Mouse (Mus musculus) hindlimb bud, embryonic 11.5 days (tissue): ENCODE results near the gene Ccdc27.

Experiments
- DNase-seq: peaks from one replicate; pipeline ENCODE4 v3.0.0-alpha.2; 2012; ENCODE audit warnings: low read depth, low spot score; ENCODE audit errors: extremely low spot score

Gene Ccdc27

DNA sequence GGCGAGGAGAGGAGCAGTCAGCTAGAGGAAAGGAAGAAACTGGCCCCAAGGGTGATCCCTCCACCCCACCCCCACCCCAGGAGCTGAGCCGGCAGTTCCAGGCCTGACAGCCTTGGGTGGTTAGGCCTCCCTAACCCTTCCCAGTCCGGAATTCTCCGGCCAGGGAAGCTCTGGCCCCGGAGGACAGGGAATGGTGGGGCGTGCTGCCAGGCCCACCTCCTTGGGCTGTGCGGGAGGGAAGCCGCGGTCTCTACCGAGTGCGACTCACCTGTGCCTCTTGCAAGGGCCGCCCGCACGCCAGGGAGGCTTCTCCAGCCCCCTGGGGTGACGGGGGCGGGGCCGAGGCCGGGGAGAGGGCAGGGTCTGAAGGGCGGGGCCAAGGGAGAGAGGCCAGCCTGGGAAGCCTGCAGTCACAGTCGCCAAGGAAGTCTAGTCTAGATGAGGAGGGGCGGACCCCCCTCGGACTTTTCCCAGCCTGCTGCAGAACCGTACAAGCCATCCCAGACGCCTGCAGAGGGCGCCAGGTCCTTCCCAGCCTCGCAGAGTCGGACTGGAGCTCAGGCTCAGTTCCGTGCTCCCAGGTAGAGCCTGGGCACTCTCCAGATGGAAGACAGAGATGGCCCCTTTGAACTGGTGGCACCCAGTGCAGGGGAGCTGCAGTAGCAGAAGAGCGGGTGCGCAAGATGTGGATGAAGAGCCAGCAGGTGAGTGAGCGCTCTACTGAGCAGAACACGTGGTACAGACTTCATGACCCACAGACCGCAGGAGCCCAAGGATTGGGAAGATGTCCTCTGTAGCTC is 16.6 kb downstream of the Ccdc27 start, which contains the start of gene Smim1:
Smim1 (minus strand) TSS at position 590 of the 800 bp plus-strand sequence.
- DNase-seq = no peak

GRCm38 (mm10) chr4:154024729-154025521 is 17.6 kb downstream of the Ccdc27 start:
- DNase-seq = no peak

GRCm38 (mm10) chr4:154023754-154024601 is 18.5 kb downstream of the Ccdc27 start:
- DNase-seq = no peak

GRCm38 (mm10) chr4:154022844-154023243 is 19.6 kb downstream of the Ccdc27 start:
- no peak for DNase-seq

DNA sequence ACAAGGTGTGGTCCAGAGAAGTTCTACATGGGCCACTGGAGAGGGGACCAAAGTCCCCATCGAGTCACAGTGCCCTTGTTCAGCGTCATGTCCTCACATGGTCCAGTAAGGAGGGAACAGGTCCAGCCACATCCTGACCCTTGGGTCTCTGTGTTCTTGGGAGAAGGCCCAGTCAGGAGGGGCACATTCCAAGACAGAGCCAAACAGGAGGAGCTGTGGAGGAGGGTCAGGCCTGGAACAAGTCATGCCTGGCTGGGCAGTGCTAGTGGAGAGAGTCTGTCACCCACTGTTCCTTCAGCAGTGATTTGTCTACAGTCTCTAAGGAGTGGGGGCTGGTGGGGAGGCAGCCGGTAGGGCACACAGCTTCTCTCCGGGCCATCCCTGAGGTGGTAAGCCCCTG is 20.1 kb downstream of the Ccdc27 start:
- DNase-seq = no peak

DNA sequence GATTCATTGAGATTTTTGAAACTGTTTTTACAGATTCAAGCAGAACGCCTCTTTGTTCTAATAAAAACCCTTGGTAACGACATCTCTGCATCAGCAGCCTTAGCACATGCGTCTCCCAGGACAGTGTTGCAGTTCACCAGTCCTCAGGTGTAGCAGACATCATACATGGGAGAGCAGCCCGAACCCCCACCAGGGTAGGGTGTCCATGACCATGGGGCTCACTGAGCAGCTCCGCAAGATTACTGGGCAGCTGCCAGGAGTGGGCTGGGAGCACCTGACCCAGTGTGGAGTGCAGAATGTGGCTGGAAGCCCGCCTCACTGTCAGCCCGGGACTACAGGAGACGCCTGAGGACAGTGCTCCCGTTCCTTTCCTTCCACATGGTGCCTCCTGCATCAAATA is 21.0 kb downstream of the Ccdc27 start:
- DNase-seq = no peak

- no peak for DNase-seq
Measured at GRCm38 (mm10) chr4:154019571-154019970, 22.9 kb downstream of the Ccdc27 start.

- DNase-seq = no peak
Measured at GRCm38 (mm10) chr4:154015476-154015875, 27.0 kb downstream of the Ccdc27 start.

- no peak for DNase-seq
Measured at GRCm38 (mm10) chr4:154012132-154012882, 30.2 kb downstream of the Ccdc27 start.

DNA sequence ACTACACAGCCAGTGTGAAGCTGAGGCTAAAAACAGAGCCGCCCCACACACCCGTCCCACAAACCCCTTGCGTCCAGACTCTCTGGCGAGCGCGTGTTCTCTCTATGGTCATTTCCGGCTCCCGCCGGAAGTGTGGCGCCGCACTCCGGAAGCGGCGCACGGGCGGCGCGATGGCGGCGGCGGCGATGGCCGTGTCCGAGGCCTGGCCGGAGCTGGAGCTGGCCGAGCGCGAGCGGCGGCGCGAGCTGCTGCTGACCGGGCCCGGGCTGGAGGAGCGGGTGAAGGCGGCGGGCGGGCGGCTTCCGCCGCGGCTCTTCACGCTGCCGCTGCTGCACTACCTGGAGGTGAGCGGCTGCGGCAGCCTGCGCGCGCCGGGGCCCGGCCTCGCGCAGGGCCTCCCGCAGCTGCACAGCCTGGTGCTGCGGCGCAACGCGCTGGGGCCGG is 30.8 kb downstream of the Ccdc27 start, which contains the start of gene Lrrc47:
Lrrc47 (plus strand) TSS at position 86 of the 444 bp plus-strand sequence.
- DNase-seq = peak; percentile 53

GRCm38 (mm10) chr4:154010907-154011645 is 31.4 kb downstream of the Ccdc27 start:
- DNase-seq = peak; percentile 24

GRCm38 (mm10) chr4:154007759-154008158 is 34.7 kb downstream of the Ccdc27 start:
- DNase-seq = no peak

DNA sequence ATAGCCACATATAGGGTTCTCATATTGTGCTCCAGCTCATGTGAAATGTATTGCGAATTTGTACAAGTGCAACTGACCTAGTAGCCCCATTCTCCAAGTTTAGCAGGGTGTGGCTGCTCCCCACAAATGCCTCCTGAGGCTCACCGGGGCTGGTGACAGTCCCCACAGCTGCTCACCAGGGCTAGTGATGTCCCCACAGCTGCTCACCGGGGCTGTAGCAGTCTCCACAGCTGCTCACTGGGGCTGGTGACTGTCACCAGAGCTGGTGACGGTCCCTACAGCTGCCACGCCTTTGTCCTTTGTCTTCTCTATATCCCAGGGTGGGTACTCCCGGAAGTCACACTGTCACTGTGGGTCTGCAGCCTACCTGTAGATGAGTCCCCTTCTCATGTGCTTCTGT is 36.2 kb downstream of the Ccdc27 start:
- no peak for DNase-seq

DNA sequence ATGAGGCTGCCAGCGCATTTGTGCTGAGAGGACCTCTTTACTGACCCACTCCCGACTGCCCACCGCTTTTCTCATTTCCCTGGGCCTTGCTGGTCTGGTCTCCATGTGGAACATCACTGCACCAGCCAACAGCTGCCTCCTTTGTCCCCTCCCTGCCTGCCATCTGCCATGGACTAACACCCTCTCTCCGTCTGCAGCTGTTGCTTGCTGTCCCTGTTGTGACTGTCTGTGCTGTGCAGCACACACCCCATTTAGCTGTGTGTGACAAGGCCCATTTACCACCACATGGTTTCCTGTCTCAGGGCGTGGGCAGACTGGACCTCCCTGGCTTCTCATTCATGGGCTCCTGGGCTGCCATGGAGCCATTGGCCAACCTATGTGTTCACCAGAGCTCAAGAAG is 37.0 kb downstream of the Ccdc27 start:
- no peak for DNase-seq

DNA sequence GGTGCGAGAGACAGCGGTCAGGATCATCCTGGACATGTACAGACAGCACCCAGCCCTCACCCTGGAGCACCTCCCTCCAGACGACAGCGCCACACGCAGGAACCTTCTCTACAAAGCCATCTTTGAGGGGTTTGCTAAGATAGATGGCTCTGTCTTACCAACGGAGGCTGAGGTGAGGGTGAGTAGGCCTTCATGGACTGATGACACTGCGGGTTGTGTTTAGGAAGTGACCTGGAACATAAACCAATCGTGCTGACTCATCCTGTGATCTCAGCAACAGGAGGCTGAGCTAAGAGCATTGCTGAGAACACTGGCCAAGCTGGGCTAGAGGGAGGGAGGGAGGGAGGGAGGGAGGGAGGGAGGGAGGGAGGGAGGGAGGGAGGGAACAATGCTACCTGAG is 49.0 kb downstream of the Ccdc27 start:
- DNase-seq = no peak

- DNase-seq = no peak
Measured at GRCm38 (mm10) chr4:153992715-153993114, 49.8 kb downstream of the Ccdc27 start.

- no peak for DNase-seq
Measured at GRCm38 (mm10) chr4:153980470-153980869, 62.0 kb downstream of the Ccdc27 start.

DNA sequence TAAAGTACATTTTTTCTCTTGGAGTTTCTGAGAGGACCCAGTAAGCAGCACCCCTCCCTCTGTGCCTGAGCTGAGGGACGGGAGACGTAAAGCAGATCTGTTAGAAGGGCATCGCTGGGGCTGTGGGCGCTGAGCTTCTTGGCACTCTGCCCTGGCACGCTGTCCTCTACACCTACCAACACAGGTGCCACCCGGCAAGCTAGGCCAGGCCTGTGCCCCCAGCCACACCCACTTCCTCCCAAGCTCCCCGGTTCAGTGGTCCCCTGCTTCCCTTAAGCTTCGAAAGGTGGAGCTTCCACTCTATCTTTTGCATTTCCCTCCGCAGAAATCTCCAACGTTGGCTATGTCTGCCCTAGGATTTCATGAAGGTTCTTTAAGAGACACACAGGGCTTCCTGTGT is 63.2 kb downstream of the Ccdc27 start:
- DNase-seq = no peak
